Mouse (Mus musculus): ENCODE data around the gene Nacc2. TPM values are rescaled to one million over a fixed set of nuclear protein-coding genes. Genes with fewer than 3 reads are reported as not detected.

The Nacc2 gene
- polyA plus RNA-seq, 1 experiment: 43.5 TPM

Other genes starting within 250 kb of the Nacc2 start
- gene Camsap1, start 139.9 kb downstream of the Nacc2 start, polyA plus RNA-seq (2012; rRNA removed): 13.0 and 17.7 TPM in 2 replicates
- gene Ubac1, start 101.5 kb downstream of the Nacc2 start, polyA plus RNA-seq (2012; rRNA removed): 39.0 and 58.8 TPM in 2 replicates
- 0.07 TPM in 1 of 2 replicates, not detected in the other for gene Lhx3, start 85.1 kb upstream of the Nacc2 start, polyA plus RNA-seq (2012; rRNA removed)
- gene Qsox2, start 114.3 kb upstream of the Nacc2 start, polyA plus RNA-seq (2012; rRNA removed): 51.8 and 70.0 TPM in 2 replicates
- 6.0 and 10.6 TPM in 2 replicates for gene Ccdc187, start 171.3 kb upstream of the Nacc2 start, polyA plus RNA-seq (2012; rRNA removed)
- 14.8 and 17.7 TPM in 2 replicates for gene Gpsm1, start 192.3 kb upstream of the Nacc2 start, polyA plus RNA-seq (2012; rRNA removed)
- gene Dnlz, start 228.9 kb upstream of the Nacc2 start, polyA plus RNA-seq (2012; rRNA removed): 19.0 and 23.4 TPM in 2 replicates
- gene Card9, start 237.7 kb upstream of the Nacc2 start, polyA plus RNA-seq (2012; rRNA removed): 11.8 and 15.7 TPM in 2 replicates

Measured in gonadal fat pad, adult 2 months (tissue).